Mouse (Mus musculus) heart, adult 2 months (tissue): ENCODE measurements at regions not wholly inside any gene's neighbourhood (a gene's known extent, or its start where the extent isn't known, plus 50 kb on each side); places are given as distances from the start of the nearest gene placed in this dataset.

Source experiments
- DNase-seq, 2 experiments: peaks; one replicate each; pipeline ENCODE4 v3.0.0; 2021
- H3K27ac ChIP-seq: fragments of 200-600 bp; 2 replicates; pipeline ENCODE4 v1.8.1; 2022
- H3K27me3 ChIP-seq: fragments of 200-500 bp; 2 replicates; pipeline ENCODE4 v1.6.1; 2012; ENCODE audit warnings: mild to moderate bottlenecking, low read length, inconsistent platforms, mixed read lengths; ENCODE audit not compliant: control insufficient read depth, insufficient read depth
- H3K36me3 ChIP-seq: fragments of 200-500 bp; 2 replicates; pipeline ENCODE4 v1.6.1; 2012; ENCODE audit warnings: low read length, inconsistent platforms; ENCODE audit not compliant: control insufficient read depth, insufficient read depth
- H3K4me1 ChIP-seq: fragments of 200-500 bp; 2 replicates; pipeline ENCODE4 v1.6.1; 2011; ENCODE audit warnings: low read length; ENCODE audit not compliant: control insufficient read depth, insufficient read depth
- H3K4me3 ChIP-seq: fragments of 200-600 bp; 2 replicates; pipeline ENCODE4 v1.8.1; 2022
- H3K79me2 ChIP-seq: fragments of 200-500 bp; replicated peaks from 2 replicates; pipeline ENCODE4 v1.6.1; 2012; ENCODE audit warnings: mild to moderate bottlenecking, inconsistent platforms, low read length, moderate library complexity, mixed read lengths; ENCODE audit not compliant: control insufficient read depth, insufficient read depth
- H3K9ac ChIP-seq: fragments of 200-500 bp; 2 replicates; pipeline ENCODE4 v1.6.1; 2012; ENCODE audit warnings: low read depth, mild to moderate bottlenecking, control low read depth, inconsistent platforms, low read length, mixed read lengths
- CTCF ChIP-seq: fragments of 200-600 bp; IDR thresholded peaks from 2 replicates; pipeline ENCODE4 v1.8.1; 2022; ENCODE audit warnings: antibody characterized with exemption, mild to moderate bottlenecking, moderate library complexity
- EP300 ChIP-seq: fragments of 200-500 bp; IDR thresholded peaks from 2 replicates; pipeline ENCODE4 v1.6.1; 2011; ENCODE audit warnings: low read depth, low read length, control low read depth; ENCODE audit not compliant: insufficient read depth
- POLR2A ChIP-seq: fragments of 200-500 bp; IDR thresholded peaks from 2 replicates; pipeline ENCODE4 v1.6.1; 2011; ENCODE audit warnings: mild to moderate bottlenecking, low read depth, low read length, control low read depth; ENCODE audit not compliant: insufficient read depth
- WGBS: fragments of 180-500 bp; shearing (Covaris S2); methylation state at CpG from one replicate; pipeline ENCODE4 v1.1.7; 2018; 5-methylcytosine and 5-hydroxymethylcytosine counted together
- intact Hi-C: fragments of 180-260 bp; cut with DNase I; formaldehyde crosslinking; loops from one replicate; pipeline ENCODE4 v1.15.1; 2025

DNA sequence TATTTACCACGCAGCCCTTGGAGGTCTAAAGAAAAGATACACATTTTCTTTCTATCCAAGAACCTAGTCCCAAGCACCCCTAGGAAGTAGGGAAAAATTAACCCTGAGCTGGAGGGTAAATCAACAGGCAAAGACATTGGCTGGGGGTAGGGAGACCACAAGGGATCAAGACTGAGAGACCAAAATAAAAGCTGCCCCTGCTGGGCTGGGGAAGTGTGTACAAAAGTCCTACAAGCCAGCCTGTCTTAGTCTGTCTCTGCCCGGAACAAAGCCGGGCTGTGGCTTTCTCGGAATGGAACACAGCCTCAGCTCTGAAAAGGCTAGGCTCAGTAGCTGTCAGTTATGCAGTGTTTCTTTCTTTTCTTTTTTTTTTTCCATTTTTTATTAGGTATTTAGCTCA lies 81.4 kb upstream of the Sox4 start:
- no peaks in the 10 kb centered on the region for H3K36me3 ChIP-seq
- no peak overlapping the region for H3K27ac ChIP-seq
- intact Hi-C loops: no loop called here
- H3K4me1 ChIP-seq: no peaks in the 10 kb centered on the region
- H3K79me2 ChIP-seq: no peaks in the 10 kb centered on the region
- H3K4me3 ChIP-seq: no peak overlapping the region
- no peak for DNase-seq
- 77% methylated on average over 4 of the region's 4 CpGs for WGBS
- TF ChIP-seq EP300 (no peak), POLR2A (no peak), CTCF (no peak)
- H3K9ac ChIP-seq: no peak overlapping the region
- H3K27me3 ChIP-seq: no peaks in the 10 kb centered on the region

GRCm38 (mm10) chr13:29034444-29034843 lies 80.9 kb upstream of the Sox4 start:
- H3K4me3 ChIP-seq: no peak overlapping the region
- DNase-seq: no peak
- H3K36me3 ChIP-seq: no peaks in the 10 kb centered on the region
- H3K27ac ChIP-seq: no peak overlapping the region
- TF ChIP-seq CTCF (no peak), POLR2A (no peak), EP300 (no peak)
- intact Hi-C loops: no loop called here
- no peaks in the 10 kb centered on the region for H3K79me2 ChIP-seq
- H3K9ac ChIP-seq: no peak overlapping the region
- H3K27me3 ChIP-seq: no peaks in the 10 kb centered on the region
- H3K4me1 ChIP-seq: no peaks in the 10 kb centered on the region
- 77% methylated on average over 8 of the region's 8 CpGs for WGBS

DNA sequence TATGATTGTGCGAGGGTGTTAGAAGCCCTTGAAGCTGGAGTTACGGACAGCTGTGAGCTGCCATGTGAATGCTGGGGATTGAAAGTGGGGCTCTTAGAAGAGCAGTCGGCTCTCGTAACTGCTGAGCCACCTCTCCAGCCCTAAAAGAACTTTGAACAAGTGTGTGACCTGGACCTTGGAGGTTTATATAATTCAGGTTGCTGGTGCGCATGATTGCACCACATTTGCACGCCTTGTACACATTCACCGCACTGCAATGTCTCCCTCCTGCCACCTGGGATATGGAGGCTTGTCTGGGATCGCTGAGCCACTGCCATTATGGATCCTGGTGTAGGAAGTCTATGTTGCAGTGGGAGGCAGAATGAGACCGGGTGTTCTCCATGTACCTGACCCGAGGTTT lies 73.6 kb upstream of the Sox4 start:
- Histone ChIP-seq H3K9ac (no peak overlapping the region), H3K4me1 (no peaks in the 10 kb centered on the region), H3K4me3 (no peak overlapping the region), H3K79me2 (no peaks in the 10 kb centered on the region), H3K27ac (no peak overlapping the region), H3K27me3 (no peaks in the 10 kb centered on the region), H3K36me3 (no peaks in the 10 kb centered on the region)
- DNase-seq: no peak
- TF ChIP-seq EP300 (no peak), CTCF (no peak), POLR2A (no peak)
- intact Hi-C loops: no loop called here
- WGBS: 97% methylated on average over 10 of the region's 10 CpGs

DNA sequence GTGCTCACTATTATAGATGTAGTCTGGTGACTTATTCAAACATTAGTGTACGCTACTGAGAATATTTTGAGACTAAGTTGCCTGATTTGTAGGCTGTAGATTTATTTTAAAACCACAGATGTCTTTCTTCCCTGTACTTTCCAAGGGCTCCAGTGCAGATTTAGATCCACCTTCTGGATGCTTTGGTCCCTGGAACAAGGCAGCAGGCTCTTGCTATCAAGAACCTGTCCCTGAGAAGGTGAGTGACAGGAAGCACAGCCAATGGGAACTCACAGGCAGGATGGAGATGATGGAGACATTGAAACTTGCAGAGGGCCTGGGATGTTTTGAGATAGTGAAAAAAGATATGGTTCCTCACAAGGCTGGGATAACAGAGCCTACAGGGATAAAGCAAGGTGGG lies 70.0 kb upstream of the Sox4 start:
- H3K9ac ChIP-seq: no peak overlapping the region
- H3K4me3 ChIP-seq: no peak overlapping the region
- no peaks in the 10 kb centered on the region for H3K27me3 ChIP-seq
- no peaks in the 10 kb centered on the region for H3K4me1 ChIP-seq
- intact Hi-C loops: no loop called here
- H3K79me2 ChIP-seq: no peaks in the 10 kb centered on the region
- H3K36me3 ChIP-seq: no peaks in the 10 kb centered on the region
- WGBS: 100% methylated on average over 1 of the region's 1 CpGs
- H3K27ac ChIP-seq: no peak overlapping the region
- no peak for DNase-seq
- TF ChIP-seq POLR2A (no peak), CTCF (no peak), EP300 (no peak)

GRCm38 (mm10) chr13:29019839-29020238 lies 66.3 kb upstream of the Sox4 start:
- no peak for TF ChIP-seq EP300
- no peak for TF ChIP-seq CTCF
- no peak for TF ChIP-seq POLR2A
- no peaks in the 10 kb centered on the region for H3K79me2 ChIP-seq
- H3K27ac ChIP-seq: no peak overlapping the region
- H3K9ac ChIP-seq: no peak overlapping the region
- H3K36me3 ChIP-seq: no peaks in the 10 kb centered on the region
- no peaks in the 10 kb centered on the region for H3K27me3 ChIP-seq
- H3K4me1 ChIP-seq: no peaks in the 10 kb centered on the region
- WGBS: 95% methylated on average over 3 of the region's 3 CpGs
- DNase-seq: no peak
- no peak overlapping the region for H3K4me3 ChIP-seq
- intact Hi-C loops: no loop called here

GRCm38 (mm10) chr13:29016145-29016651 lies 62.7 kb upstream of the Sox4 start:
- intact Hi-C loops: no loop called here
- 84% methylated on average over 25 of the region's 25 CpGs for WGBS
- TF ChIP-seq CTCF (no peak), EP300 (no peak), POLR2A (no peak)

More at GRCm38 (mm10) chr13:29016145-29016651, 62.7 kb upstream of the Sox4 start:
- Histone ChIP-seq H3K9ac (no peak overlapping the region), H3K4me1 (no peaks in the 10 kb centered on the region), H3K4me3 (no peak overlapping the region), H3K79me2 (no peaks in the 10 kb centered on the region), H3K27me3 (no peaks in the 10 kb centered on the region), H3K36me3 (no peaks in the 10 kb centered on the region), H3K27ac (no peak overlapping the region)
- DNase-seq: no peak
